Mouse (Mus musculus) brown adipose tissue, adult 24 weeks (tissue): Measurements from ENCODE around the gene Adgrl3. TPM values are rescaled to one million over a fixed set of nuclear protein-coding genes. Genes with fewer than 3 reads are reported as not detected.

ENCODE experiments used
- H3K27ac ChIP-seq: fragments of 200-500 bp; replicated peaks from 2 replicates; pipeline ENCODE4 v1.5.1; 2012; ENCODE audit warnings: low read depth, mild to moderate bottlenecking, low read length
- H3K4me1 ChIP-seq: fragments of 200-500 bp; 2 replicates; pipeline ENCODE4 v1.6.1; 2012; ENCODE audit warnings: low read length, mixed read lengths; ENCODE audit not compliant: control insufficient read depth, insufficient read depth, insufficient read length
- H3K4me3 ChIP-seq: fragments of 200-500 bp; 2 replicates; pipeline ENCODE4 v1.5.1; 2012; ENCODE audit warnings: low read depth, mild to moderate bottlenecking, low read length, moderate library complexity; ENCODE audit not compliant: insufficient read depth
- polyA plus RNA-seq: library from polyadenylated mRNA; stranded (reverse); fragments of >200 nt; gene quantifications from 2 replicates; pipeline ENCODE4 v1.2.4, GENCODE M21; 2012; ENCODE audit not compliant: missing spikeins, insufficient read depth, insufficient read length

Gene Adgrl3
- polyA plus RNA-seq, 1 experiment, result 0.71 TPM

GRCm38 (mm10) chr5:81636169-81636568, 616.2 kb downstream of the Adgrl3 start:
- no peaks in the 10 kb centered on the region for H3K4me1 ChIP-seq
- H3K4me3 ChIP-seq, result no peak overlapping the region
- H3K27ac ChIP-seq, result no peak overlapping the region

DNA sequence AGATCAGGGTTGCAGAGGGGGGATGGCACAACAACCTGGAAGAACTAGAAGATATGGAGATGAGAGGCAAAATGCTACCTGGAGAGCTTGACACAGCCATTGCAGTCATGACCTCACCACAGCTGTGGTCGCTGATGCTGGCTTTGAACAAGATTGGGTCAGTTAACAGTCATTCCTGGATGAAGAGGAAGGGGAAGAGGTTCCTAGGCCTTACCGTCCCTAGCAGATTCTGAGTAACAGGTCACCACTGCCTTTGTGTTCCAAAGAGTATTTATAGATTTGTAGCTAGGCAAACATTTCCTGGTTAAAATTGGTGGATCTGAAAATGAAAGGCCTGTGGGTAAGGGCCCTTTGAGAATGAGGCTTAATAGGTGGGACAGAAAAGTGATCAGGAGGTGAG, 618.5 kb downstream of the Adgrl3 start:
- Histone ChIP-seq H3K27ac (no peak overlapping the region), H3K4me3 (no peak overlapping the region), H3K4me1 (no peaks in the 10 kb centered on the region)

GRCm38 (mm10) chr5:81640118-81640517, 620.2 kb downstream of the Adgrl3 start:
- H3K27ac ChIP-seq, result no peak overlapping the region
- H3K4me3 ChIP-seq, result no peak overlapping the region
- no peaks in the 10 kb centered on the region for H3K4me1 ChIP-seq

DNA sequence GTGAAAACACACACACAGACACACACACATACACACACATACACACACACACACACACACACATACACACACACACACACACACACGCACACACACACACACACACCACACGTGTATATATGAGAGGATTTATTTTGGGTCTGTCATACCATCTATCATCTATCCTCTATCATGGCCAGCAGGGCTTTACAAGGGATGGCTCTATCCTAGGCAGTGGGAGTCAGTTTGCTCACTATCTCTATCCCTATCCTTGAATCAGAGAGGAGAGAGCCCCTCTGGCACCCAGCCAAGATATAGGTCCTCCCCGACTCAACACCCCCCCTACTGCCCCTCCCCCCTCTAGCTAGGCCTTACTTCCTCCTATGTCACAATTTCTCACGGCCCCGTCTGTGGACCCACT, 625.6 kb downstream of the Adgrl3 start:
- Histone ChIP-seq H3K27ac (no peak overlapping the region), H3K4me1 (no peaks in the 10 kb centered on the region), H3K4me3 (no peak overlapping the region)

GRCm38 (mm10) chr5:81653941-81654340, 634.0 kb downstream of the Adgrl3 start:
- no peak overlapping the region for H3K4me3 ChIP-seq
- no peak overlapping the region for H3K27ac ChIP-seq

GRCm38 (mm10) chr5:81661611-81662390, 641.9 kb downstream of the Adgrl3 start:
- H3K4me1 ChIP-seq, result no peaks in the 10 kb centered on the region
- H3K4me3 ChIP-seq, result no peak overlapping the region
- H3K27ac ChIP-seq, result no peak overlapping the region

More at GRCm38 (mm10) chr5:81653941-81654340, 634.0 kb downstream of the Adgrl3 start:
- no peaks in the 10 kb centered on the region for H3K4me1 ChIP-seq

- H3K4me1 ChIP-seq, result no peaks in the 10 kb centered on the region
These were observed 651.1 kb downstream of the Adgrl3 start for GRCm38 (mm10) chr5:81671025-81671424.

GRCm38 (mm10) chr5:81674275-81674974, 654.5 kb downstream of the Adgrl3 start:
- Histone ChIP-seq H3K4me1 (no peaks in the 10 kb centered on the region), H3K27ac (no peak overlapping the region), H3K4me3 (no peak overlapping the region)

More at GRCm38 (mm10) chr5:81671025-81671424, 651.1 kb downstream of the Adgrl3 start:
- no peak overlapping the region for H3K4me3 ChIP-seq
- no peak overlapping the region for H3K27ac ChIP-seq

DNA sequence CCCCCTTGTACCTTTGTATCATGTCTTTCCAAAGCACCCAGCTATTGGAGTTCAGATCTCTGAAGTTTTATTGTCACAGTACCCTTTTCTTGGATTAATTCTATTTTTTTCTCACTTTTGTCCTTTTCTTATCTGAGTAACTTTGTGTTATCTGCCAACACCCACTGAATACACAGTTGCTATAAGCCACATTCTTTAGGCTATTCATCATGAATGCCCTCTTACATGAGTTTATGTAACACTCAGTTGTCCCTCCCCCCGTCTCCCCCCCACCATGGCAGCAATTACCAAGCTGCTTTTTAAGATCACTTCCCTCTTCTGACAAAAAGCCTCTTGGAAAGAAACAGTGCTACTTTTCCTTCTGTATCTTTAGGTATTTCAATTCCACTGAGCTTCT, 655.0 kb downstream of the Adgrl3 start:
- no peaks in the 10 kb centered on the region for H3K4me1 ChIP-seq

GRCm38 (mm10) chr5:81676896-81677295, 657.0 kb downstream of the Adgrl3 start:
- no peak overlapping the region for H3K27ac ChIP-seq
- H3K4me1 ChIP-seq, result no peaks in the 10 kb centered on the region
- no peak overlapping the region for H3K4me3 ChIP-seq

More for the DNA sequence above, 655.0 kb downstream of the Adgrl3 start:
- H3K27ac ChIP-seq, result no peak overlapping the region
- H3K4me3 ChIP-seq, result no peak overlapping the region

- no peaks in the 10 kb centered on the region for H3K4me1 ChIP-seq
- no peak overlapping the region for H3K4me3 ChIP-seq
- H3K27ac ChIP-seq, result no peak overlapping the region
These were observed 666.3 kb downstream of the Adgrl3 start for GRCm38 (mm10) chr5:81686206-81686605.

DNA sequence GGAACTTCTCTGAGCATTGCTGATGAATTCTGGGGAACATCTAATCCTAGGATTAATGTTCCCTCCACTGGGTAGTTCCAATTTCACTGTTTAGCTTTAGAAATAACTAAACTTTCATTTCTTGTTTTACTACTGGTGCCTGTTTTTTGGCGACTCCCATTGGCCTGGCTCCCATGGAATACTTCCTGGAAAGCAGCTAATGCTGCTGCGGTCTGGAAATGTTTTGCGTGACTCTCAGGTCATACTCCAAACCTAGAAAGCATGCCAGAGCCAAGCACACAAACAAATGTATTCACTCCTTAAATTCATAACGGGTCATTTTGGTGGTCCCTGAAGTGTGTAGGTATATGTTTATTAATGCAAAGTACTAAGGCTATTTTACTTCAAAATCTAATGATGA, 666.9 kb downstream of the Adgrl3 start:
- Histone ChIP-seq H3K4me1 (no peaks in the 10 kb centered on the region), H3K4me3 (no peak overlapping the region), H3K27ac (no peak overlapping the region)

GRCm38 (mm10) chr5:81729620-81730019, 709.7 kb downstream of the Adgrl3 start:
- Histone ChIP-seq H3K27ac (no peak overlapping the region), H3K4me3 (no peak overlapping the region), H3K4me1 (no peaks in the 10 kb centered on the region)

DNA sequence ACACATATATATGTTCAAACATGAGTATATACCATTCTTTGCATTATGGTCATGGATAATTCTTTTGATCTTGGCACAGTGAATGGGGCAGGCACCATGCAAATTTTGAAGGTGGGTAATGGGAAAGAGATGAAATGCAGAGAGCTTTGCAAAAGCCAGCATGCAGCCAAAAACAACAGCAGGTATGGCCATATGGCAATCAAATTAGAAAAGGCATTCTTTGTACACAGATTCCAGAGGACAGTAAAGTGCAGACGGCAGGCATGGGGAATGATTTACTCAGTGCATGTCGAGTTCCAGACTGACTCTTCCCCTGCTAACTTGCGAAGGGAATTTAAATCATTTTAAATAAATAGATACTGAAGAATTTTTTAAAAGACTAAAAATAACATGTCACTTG, 716.1 kb downstream of the Adgrl3 start:
- H3K4me3 ChIP-seq, result no peak overlapping the region
- no peaks in the 10 kb centered on the region for H3K4me1 ChIP-seq
- no peak overlapping the region for H3K27ac ChIP-seq

- Histone ChIP-seq H3K4me3 (no peak overlapping the region), H3K27ac (no peak overlapping the region), H3K4me1 (no peaks in the 10 kb centered on the region)
These were observed 718.5 kb downstream of the Adgrl3 start for GRCm38 (mm10) chr5:81738286-81739032.
